Mouse (Mus musculus) kidney, adult 2 months (tissue): ENCODE measurements at regions not wholly inside any gene's neighbourhood (a gene's known extent, or its start where the extent isn't known, plus 50 kb on each side); places are given as distances from the start of the nearest gene placed in this dataset.

Source experiments
- DNase-seq: peaks from one replicate; pipeline ENCODE4 v3.0.0; 2021
- H3K27ac ChIP-seq: fragments of 200-500 bp; 2 replicates; pipeline ENCODE4 v1.5.1; 2012; ENCODE audit warnings: low read depth, low read length, control low read depth, inconsistent platforms; ENCODE audit not compliant: insufficient read depth
- H3K27me3 ChIP-seq: fragments of 200-500 bp; replicated peaks from 2 replicates; pipeline ENCODE4 v1.6.1; 2012; ENCODE audit warnings: mild to moderate bottlenecking, moderate library complexity, low read length, inconsistent platforms; ENCODE audit not compliant: control insufficient read depth, insufficient read depth
- H3K36me3 ChIP-seq: fragments of 200-500 bp; 2 replicates; pipeline ENCODE4 v1.6.1; 2012; ENCODE audit warnings: mild to moderate bottlenecking, moderate library complexity, low read length, inconsistent platforms; ENCODE audit not compliant: control insufficient read depth, insufficient read depth
- H3K4me1 ChIP-seq: fragments of 200-500 bp; 2 replicates; pipeline ENCODE4 v1.6.1; 2011; ENCODE audit warnings: low read length; ENCODE audit not compliant: control insufficient read depth, insufficient read depth
- H3K4me3 ChIP-seq: fragments of 200-500 bp; 2 replicates; pipeline ENCODE4 v1.5.1; 2011; ENCODE audit warnings: mild to moderate bottlenecking, low read depth, low read length, control low read depth; ENCODE audit not compliant: insufficient read depth
- CTCF ChIP-seq: fragments of 200-500 bp; conservative IDR thresholded peaks from 2 replicates; pipeline ENCODE4 v1.5.1; 2011; ENCODE audit warnings: low read depth, mild to moderate bottlenecking, control low read depth, low read length, moderate library complexity, mixed read lengths; ENCODE audit not compliant: insufficient read depth, insufficient read length
- POLR2A ChIP-seq: fragments of 200-500 bp; IDR thresholded peaks from one replicate; pipeline ENCODE4 v1.6.1; 2011; ENCODE audit warnings: low read depth, low read length, control low read depth
- WGBS: fragments of 180-500 bp; shearing (Covaris S2); methylation state at CpG from one replicate; pipeline ENCODE4 v1.1.7; 2018; 5-methylcytosine and 5-hydroxymethylcytosine counted together

GRCm38 (mm10) chr12:26817866-26818265, 348.9 kb downstream of the Cmpk2 start:
- no peak overlapping the region for H3K4me3 ChIP-seq
- no peak overlapping the region for H3K27ac ChIP-seq
- TF ChIP-seq CTCF (no peak), POLR2A (no peak)
- H3K36me3 ChIP-seq = no peaks in the 10 kb centered on the region
- H3K27me3 ChIP-seq = no peaks in the 10 kb centered on the region
- no peak for DNase-seq
- no peaks in the 10 kb centered on the region for H3K4me1 ChIP-seq
- WGBS = 77% methylated on average over 3 of the region's 3 CpGs

DNA sequence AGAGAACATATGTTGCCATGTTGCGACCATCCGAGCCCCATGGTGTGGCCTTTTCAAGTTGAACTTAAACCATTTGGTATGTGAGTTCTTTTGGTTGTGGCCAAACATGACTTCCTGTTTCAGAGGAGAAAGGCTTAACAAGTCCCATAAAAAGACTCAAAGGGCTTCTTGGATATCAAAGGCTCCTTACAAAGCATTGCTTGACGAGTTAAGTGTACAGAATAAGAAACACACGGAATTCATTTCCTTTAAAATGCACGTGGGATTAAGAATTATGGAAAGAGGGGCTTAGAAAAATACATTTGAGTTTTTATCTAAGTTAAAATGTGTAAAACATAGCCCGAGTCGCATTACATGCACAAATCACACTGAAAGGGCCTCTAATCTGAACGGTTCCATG, 346.8 kb downstream of the Cmpk2 start:
- WGBS = 78% methylated on average over 8 of the region's 8 CpGs

DNA sequence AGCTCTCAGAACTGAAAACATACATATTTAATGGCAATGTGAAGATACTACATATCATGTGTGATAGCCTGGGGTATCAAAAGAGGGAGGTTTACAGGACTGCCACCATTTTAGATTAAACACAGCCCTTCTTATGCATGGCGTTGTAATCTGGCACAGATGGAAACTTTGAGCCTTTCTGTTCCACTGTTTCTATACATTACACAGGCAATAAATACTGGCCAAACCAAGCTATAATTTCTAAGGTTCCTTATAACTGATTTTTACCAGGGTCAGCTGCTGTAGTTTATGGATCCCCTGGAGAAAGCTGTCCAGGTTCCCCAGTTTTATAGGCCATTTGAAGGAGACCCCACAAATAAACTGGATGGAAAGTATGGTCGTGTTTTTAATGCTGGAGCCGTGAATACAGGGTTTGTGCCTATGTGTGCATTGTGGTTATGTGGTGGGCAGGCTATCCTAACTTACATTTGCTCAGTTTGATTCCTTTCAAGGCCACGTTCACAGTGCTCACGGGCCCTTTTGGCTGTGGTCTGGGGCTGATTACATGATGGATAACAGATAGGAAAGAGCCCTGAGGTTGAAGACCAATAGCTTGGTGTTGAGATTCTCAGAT, 341.7 kb downstream of the Cmpk2 start:
- TF ChIP-seq CTCF (no peak), POLR2A (no peak)
- Histone ChIP-seq H3K27ac (no peak overlapping the region), H3K36me3 (no peaks in the 10 kb centered on the region), H3K27me3 (no peaks in the 10 kb centered on the region), H3K4me3 (no peak overlapping the region), H3K4me1 (no peaks in the 10 kb centered on the region)
- no peak for DNase-seq
- WGBS = 86% methylated on average over 5 of the region's 5 CpGs

More for the DNA sequence above, 346.8 kb downstream of the Cmpk2 start:
- H3K27ac ChIP-seq = no peak overlapping the region
- no peak overlapping the region for H3K4me3 ChIP-seq
- H3K36me3 ChIP-seq = no peaks in the 10 kb centered on the region
- H3K4me1 ChIP-seq = no peaks in the 10 kb centered on the region
- no peaks in the 10 kb centered on the region for H3K27me3 ChIP-seq
- no peak for DNase-seq
- TF ChIP-seq CTCF (no peak), POLR2A (no peak)

- no peaks in the 10 kb centered on the region for H3K4me1 ChIP-seq
- no peak for TF ChIP-seq POLR2A
- no peak for TF ChIP-seq CTCF
- no peak overlapping the region for H3K27ac ChIP-seq
- no peak overlapping the region for H3K4me3 ChIP-seq
- H3K27me3 ChIP-seq = no peaks in the 10 kb centered on the region
- no peaks in the 10 kb centered on the region for H3K36me3 ChIP-seq
- WGBS = 5% methylated on average over 4 of the region's 4 CpGs
- peak; percentile 1 for DNase-seq
Measured at GRCm38 (mm10) chr12:26809670-26810069, 340.7 kb downstream of the Cmpk2 start.

GRCm38 (mm10) chr12:26802542-26802941, 333.5 kb downstream of the Cmpk2 start:
- 92% methylated on average over 5 of the region's 5 CpGs for WGBS
- no peak for DNase-seq
- H3K4me1 ChIP-seq = no peaks in the 10 kb centered on the region
- no peaks in the 10 kb centered on the region for H3K27me3 ChIP-seq
- H3K36me3 ChIP-seq = no peaks in the 10 kb centered on the region
- H3K27ac ChIP-seq = no peak overlapping the region
- H3K4me3 ChIP-seq = no peak overlapping the region
- TF ChIP-seq POLR2A (no peak), CTCF (no peak)

- Histone ChIP-seq H3K27ac (no peak overlapping the region), H3K4me1 (no peaks in the 10 kb centered on the region), H3K27me3 (no peaks in the 10 kb centered on the region), H3K4me3 (no peak overlapping the region), H3K36me3 (no peaks in the 10 kb centered on the region)
- no peak for TF ChIP-seq CTCF
- TF ChIP-seq POLR2A = no peak
- 81% methylated on average over 6 of the region's 6 CpGs for WGBS
- no peak for DNase-seq
Measured at GRCm38 (mm10) chr12:26799310-26799709, 330.3 kb downstream of the Cmpk2 start.

- Histone ChIP-seq H3K36me3 (no peaks in the 10 kb centered on the region), H3K4me1 (no peaks in the 10 kb centered on the region), H3K27me3 (no peaks in the 10 kb centered on the region), H3K27ac (no peak overlapping the region), H3K4me3 (no peak overlapping the region)
- DNase-seq = no peak
- TF ChIP-seq POLR2A (no peak), CTCF (no peak)
- 88% methylated on average over 2 of the region's 2 CpGs for WGBS
Measured at GRCm38 (mm10) chr12:26796367-26796766, 327.4 kb downstream of the Cmpk2 start.
